Mouse (Mus musculus) intestine, postnatal 0 days (tissue): ENCODE results near the gene Olfr1449. TPM values are rescaled to one million over a fixed set of nuclear protein-coding genes. Genes with fewer than 3 reads are reported as not detected.
"Not testable (repeated sequence)": the region's sequence is repeated elsewhere in the genome, so short reads cannot be mapped to it uniquely, and the experiment has no call there.

Source experiments
- ATAC-seq: fragments of 200-750 bp; cut with Nextera tagmentation; 2 replicates; pipeline ENCODE4 v1.8.0; 2017; ENCODE audit warnings: mild to moderate bottlenecking, moderate TSS enrichment, moderate library complexity
- H3K27ac ChIP-seq: fragments of 300-500 bp; sonication (generic); 2 replicates; pipeline ENCODE4 v1.5.1; 2014; ENCODE audit warnings: mild to moderate bottlenecking, low read depth, low read length, moderate library complexity
- H3K27me3 ChIP-seq: fragments of 300-500 bp; sonication (generic); replicated peaks from 2 replicates; pipeline ENCODE4 v1.6.1; 2014; ENCODE audit warnings: low read length, mixed read lengths; ENCODE audit not compliant: control insufficient read depth, insufficient read depth
- H3K36me3 ChIP-seq: fragments of 300-500 bp; sonication (generic); 2 replicates; pipeline ENCODE4 v1.6.1; 2014; ENCODE audit warnings: mild to moderate bottlenecking, moderate library complexity; ENCODE audit not compliant: control insufficient read depth, insufficient read depth
- H3K4me1 ChIP-seq: fragments of 300-500 bp; sonication (generic); replicated peaks from 2 replicates; pipeline ENCODE4 v1.6.1; 2014; ENCODE audit warnings: antibody characterized with exemption, low read length, mixed read lengths; ENCODE audit not compliant: control insufficient read depth, insufficient read depth
- H3K4me2 ChIP-seq: fragments of 300-500 bp; sonication (generic); replicated peaks from 2 replicates; pipeline ENCODE4 v1.6.1; 2014; ENCODE audit warnings: low read depth, mild to moderate bottlenecking, moderate library complexity
- H3K4me3 ChIP-seq: fragments of 300-500 bp; sonication (generic); 2 replicates; pipeline ENCODE4 v1.5.1; 2014; ENCODE audit warnings: low read depth, low read length
- H3K9ac ChIP-seq: fragments of 300-500 bp; sonication (generic); 2 replicates; pipeline ENCODE4 v1.6.1; 2014; ENCODE audit warnings: mild to moderate bottlenecking, low read depth, low read length
- H3K9me3 ChIP-seq: fragments of 300-500 bp; sonication (generic); 2 replicates; pipeline ENCODE4 v1.6.1; 2016; ENCODE audit warnings: mixed run types; ENCODE audit not compliant: control insufficient read depth
- CTCF ChIP-seq: sonication (generic); IDR thresholded peaks from 2 replicates; pipeline ENCODE4 v1.5.1; 2016; ENCODE audit warnings: low read depth, mild to moderate bottlenecking, control low read depth, antibody characterized with exemption, moderate library complexity
- WGBS: fragments of 180-500 bp; shearing (Covaris S2); extraction: QIAGEN DNeasy Blood & Tissue Kit; methylation state at CpG from one replicate; pipeline ENCODE4 v1.1.7; 2014; 5-methylcytosine and 5-hydroxymethylcytosine counted together
- polyA plus RNA-seq: library from polyadenylated mRNA; unstranded; fragments of >200 nt; fragmentation: Nextera tagmentation; extraction: Ambion mirVana; gene quantifications from 2 replicates; pipeline ENCODE4 v1.2.1, GENCODE M21; 2015

Gene Olfr1449
- not detected in 2 replicates for polyA plus RNA-seq

DNA sequence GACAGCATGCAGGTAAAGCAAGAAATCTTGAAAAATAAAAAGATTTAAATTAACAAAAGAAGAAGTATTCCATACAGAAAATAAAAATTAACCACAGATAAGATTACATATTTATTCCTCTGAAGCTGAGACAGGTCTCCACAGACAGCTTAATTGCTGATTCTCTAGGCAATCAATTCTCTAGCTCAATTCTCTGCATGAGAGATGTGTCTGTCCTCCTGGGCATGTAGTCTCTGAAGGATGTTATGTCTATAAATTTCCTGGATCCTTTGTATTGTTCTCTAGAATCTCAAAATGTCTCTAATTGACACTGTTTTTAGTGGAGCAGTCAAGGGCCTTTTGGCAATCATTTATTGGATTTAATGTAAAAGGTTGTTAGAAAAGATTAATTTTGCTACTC is at the start of gene Olfr1449:
Olfr1449 (plus strand) TSS at position 301 of the 400 bp plus-strand sequence.
- H3K36me3 ChIP-seq = no peaks in the 10 kb centered on the region
- no peak within 1 kb of the TSS for H3K9ac ChIP-seq
- no peak within 1 kb of the TSS for H3K4me2 ChIP-seq
- no peak for ATAC-seq
- H3K4me3 ChIP-seq = no peak within 1 kb of the TSS
- no peak for TF ChIP-seq CTCF
- H3K4me1 ChIP-seq = no peaks in the 10 kb centered on the region
- no peaks in the 10 kb centered on the region for H3K9me3 ChIP-seq
- H3K27ac ChIP-seq = no peak within 1 kb of the TSS
- H3K27me3 ChIP-seq = no peaks in the 10 kb centered on the region

DNA sequence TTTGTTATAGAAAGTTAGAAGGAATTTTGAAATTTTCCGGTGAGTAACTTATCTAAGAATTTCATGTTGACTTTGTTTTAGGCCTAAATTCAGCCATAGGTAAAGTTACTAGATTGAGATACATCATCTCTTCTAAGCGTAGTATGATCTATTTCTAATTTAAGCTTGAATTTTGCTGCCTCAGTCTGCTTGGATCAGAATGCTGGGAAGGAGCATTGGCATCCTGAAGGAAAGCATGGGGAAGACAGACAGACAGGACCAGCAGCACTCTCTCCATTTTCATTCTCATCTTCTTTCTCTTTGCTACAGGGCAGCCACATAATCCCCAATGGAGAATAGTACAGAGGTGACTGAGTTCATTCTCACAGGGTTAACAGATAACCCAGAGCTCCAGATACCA is 47.1 kb upstream of the Olfr1449 start, which contains the start of gene Olfr1445:
Olfr1445 (plus strand) TSS at position 301 of the 400 bp plus-strand sequence.
- no peak within 1 kb of the TSS for H3K9ac ChIP-seq
- H3K27ac ChIP-seq = no peak within 1 kb of the TSS
- no peaks in the 10 kb centered on the region for H3K4me1 ChIP-seq
- no peak within 1 kb of the TSS for H3K4me2 ChIP-seq
- no peaks in the 10 kb centered on the region for H3K9me3 ChIP-seq
- no peaks in the 10 kb centered on the region for H3K36me3 ChIP-seq
- no peak for TF ChIP-seq CTCF
- 89% methylated on average over 2 of the region's 2 CpGs for WGBS
- no peaks in the 10 kb centered on the region for H3K27me3 ChIP-seq
- H3K4me3 ChIP-seq = no peak within 1 kb of the TSS
- ATAC-seq = no peak

DNA sequence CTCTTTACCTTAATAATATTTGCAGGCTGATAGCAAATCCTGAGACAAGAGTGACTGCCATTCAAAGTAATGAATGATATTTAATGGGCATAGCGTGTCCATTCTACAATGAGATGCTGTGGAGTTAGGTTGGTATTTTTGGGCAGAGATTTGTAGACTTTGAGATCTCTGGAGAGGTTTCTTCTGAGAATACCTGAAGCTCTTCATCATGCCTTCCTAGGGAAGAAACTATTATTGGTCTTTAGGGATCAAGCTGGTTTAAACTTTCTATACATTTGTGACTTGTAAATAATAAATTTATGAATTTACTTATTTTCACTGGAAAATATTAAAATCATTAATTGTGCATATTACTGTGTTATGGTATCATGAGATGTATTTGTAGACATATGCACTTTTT is 37.2 kb upstream of the Olfr1449 start, which contains the start of gene Olfr1446:
Olfr1446 (minus strand) TSS at position 101 of the 400 bp plus-strand sequence.
- Histone ChIP-seq H3K36me3 (no peaks in the 10 kb centered on the region), H3K4me1 (no peaks in the 10 kb centered on the region), H3K9ac (no peak within 1 kb of the TSS), H3K4me2 (no peak within 1 kb of the TSS), H3K27me3 (no peaks in the 10 kb centered on the region), H3K27ac (no peak within 1 kb of the TSS), H3K9me3 (no peaks in the 10 kb centered on the region), H3K4me3 (no peak within 1 kb of the TSS)
- TF ChIP-seq CTCF = no peak
- WGBS = 79% methylated on average over 1 of the region's 1 CpGs
- no peak for ATAC-seq

DNA sequence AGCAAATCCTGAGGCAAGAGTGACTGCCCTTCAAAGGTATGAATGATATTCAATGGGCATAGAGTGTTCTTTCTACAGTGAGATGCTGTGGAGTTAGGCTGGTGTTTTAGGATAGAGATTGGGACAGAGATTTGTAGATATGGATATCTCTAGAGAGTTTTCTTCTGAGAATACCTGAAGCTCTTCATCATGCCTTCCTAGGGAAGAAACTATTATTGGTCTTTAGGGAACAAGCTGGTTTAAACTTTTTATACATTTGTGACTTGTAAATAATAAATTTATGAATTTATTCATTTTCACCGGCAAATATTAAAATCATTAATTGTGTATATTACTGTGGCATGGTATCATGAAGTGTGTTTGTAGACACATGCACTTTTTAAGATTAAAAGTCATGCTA is 27.0 kb upstream of the Olfr1449 start, which contains the start of gene Olfr1447:
Olfr1447 (minus strand) TSS at position 101 of the 400 bp plus-strand sequence.
- WGBS = 92% methylated on average over 1 of the region's 1 CpGs
- no peaks in the 10 kb centered on the region for H3K27me3 ChIP-seq
- no peak within 1 kb of the TSS for H3K4me2 ChIP-seq
- H3K36me3 ChIP-seq = no peaks in the 10 kb centered on the region
- H3K9ac ChIP-seq = no peak within 1 kb of the TSS
- TF ChIP-seq CTCF = no peak
- ATAC-seq = no peak
- H3K4me1 ChIP-seq = no peaks in the 10 kb centered on the region
- no peak within 1 kb of the TSS for H3K4me3 ChIP-seq
- no peak within 1 kb of the TSS for H3K27ac ChIP-seq
- H3K9me3 ChIP-seq = no peaks in the 10 kb centered on the region

DNA sequence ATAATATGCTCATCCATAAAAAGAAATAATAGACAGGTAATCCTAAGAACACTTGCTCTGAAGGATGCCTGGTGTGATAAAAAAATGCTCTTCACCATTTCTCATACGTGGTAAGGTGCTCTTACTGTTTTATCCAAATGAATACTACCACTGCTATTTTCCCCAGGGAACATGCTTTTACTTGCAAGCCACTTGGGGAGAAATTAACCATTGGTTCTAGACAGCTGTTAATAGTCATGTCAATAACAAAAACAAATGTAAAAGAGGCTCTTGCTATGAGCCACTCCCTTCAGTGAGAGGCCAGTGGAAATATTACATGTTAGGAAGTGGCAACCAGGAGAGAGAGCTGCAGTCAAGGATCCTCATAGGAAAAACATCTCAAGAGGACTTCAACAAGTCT is 6.3 kb upstream of the Olfr1449 start, which contains the start of gene Olfr1448:
Olfr1448 (minus strand) TSS at position 101 of the 400 bp plus-strand sequence.
- no peak within 1 kb of the TSS for H3K4me2 ChIP-seq
- H3K27me3 ChIP-seq = no peaks in the 10 kb centered on the region
- no peak for ATAC-seq
- no peak within 1 kb of the TSS for H3K27ac ChIP-seq
- TF ChIP-seq CTCF = no peak
- H3K4me3 ChIP-seq = no peak within 1 kb of the TSS
- no peak within 1 kb of the TSS for H3K9ac ChIP-seq
- H3K36me3 ChIP-seq = no peaks in the 10 kb centered on the region
- no peaks in the 10 kb centered on the region for H3K9me3 ChIP-seq
- 64% methylated on average over 1 of the region's 1 CpGs for WGBS
- H3K4me1 ChIP-seq = no peaks in the 10 kb centered on the region

DNA sequence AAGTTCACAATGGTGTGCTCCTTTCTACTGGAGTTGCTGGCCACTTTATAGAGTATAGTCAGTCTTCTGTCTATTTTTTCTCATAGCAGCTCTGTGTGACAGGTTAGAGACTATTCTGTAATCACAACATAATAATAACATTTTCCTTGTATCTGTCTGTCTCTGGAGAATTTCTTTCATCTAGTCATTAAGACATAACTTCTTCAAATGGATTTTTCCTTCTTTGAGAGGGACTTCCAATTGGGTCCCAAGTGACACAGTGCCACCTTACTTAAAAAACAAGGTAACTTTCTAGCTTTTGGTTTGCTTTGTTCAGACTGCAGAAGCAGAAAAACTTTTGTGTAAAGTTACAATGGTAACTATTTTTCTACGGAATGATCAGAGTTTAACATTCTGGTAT is 19.3 kb downstream of the Olfr1449 start, which contains the start of gene Olfr1450:
Olfr1450 (plus strand) TSS at position 301 of the 400 bp plus-strand sequence.
- Histone ChIP-seq H3K36me3 (no peaks in the 10 kb centered on the region), H3K9ac (no peak within 1 kb of the TSS), H3K4me3 (no peak within 1 kb of the TSS), H3K27me3 (no peaks in the 10 kb centered on the region), H3K9me3 (0 out of 2 replicates have a peak, but pooled peaks cover 5% of the 10 kb centered on the region), H3K4me2 (no peak within 1 kb of the TSS), H3K27ac (no peak within 1 kb of the TSS), H3K4me1 (no peaks in the 10 kb centered on the region)
- WGBS = 90% methylated on average over 1 of the region's 1 CpGs
- ATAC-seq = no peak
- no peak for TF ChIP-seq CTCF

DNA sequence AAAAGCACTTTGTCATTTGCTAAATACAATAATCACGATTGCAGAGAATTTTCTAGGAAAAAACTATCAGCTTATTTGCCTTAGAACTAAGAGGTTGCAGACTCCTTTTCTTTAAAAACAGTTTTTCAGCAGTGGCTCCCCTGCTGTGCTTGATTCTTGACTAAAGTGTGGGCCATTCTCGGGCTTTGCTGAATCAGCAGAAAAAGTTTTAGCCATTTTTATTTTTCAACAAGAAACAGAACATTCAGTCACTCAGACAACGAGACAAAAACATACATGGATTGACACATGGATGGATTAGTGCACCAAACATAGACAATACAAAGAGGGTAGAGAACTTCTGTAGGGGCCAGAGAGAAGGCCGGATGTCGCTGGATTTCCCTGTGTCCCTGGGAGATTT is 39.4 kb downstream of the Olfr1449 start:
- not testable (repeated sequence) for H3K4me2 ChIP-seq, H3K27me3 ChIP-seq, H3K4me3 ChIP-seq, H3K9me3 ChIP-seq, H3K36me3 ChIP-seq, H3K4me1 ChIP-seq, ATAC-seq, H3K27ac ChIP-seq, H3K9ac ChIP-seq
- 82% methylated on average over 5 of the region's 5 CpGs for WGBS

Other genes starting within 250 kb of the Olfr1449 start
- 0.55 and 0.59 TPM in 2 replicates for gene Keg1, start 235.1 kb upstream of the Olfr1449 start, polyA plus RNA-seq
- gene Cntf, start 165.2 kb upstream of the Olfr1449 start, polyA plus RNA-seq = 0.93 and 1.1 TPM in 2 replicates
- gene Zfp91, start 134.7 kb upstream of the Olfr1449 start, polyA plus RNA-seq = 13.6 and 15.1 TPM in 2 replicates
- 1.7 and 1.9 TPM in 2 replicates for gene Lpxn, start 134.6 kb upstream of the Olfr1449 start, polyA plus RNA-seq
- gene Gm5244, start 84.2 kb upstream of the Olfr1449 start, polyA plus RNA-seq = not detected in 2 replicates
- gene Olfr1444, start 73.6 kb upstream of the Olfr1449 start, polyA plus RNA-seq = not detected in 2 replicates
- gene Olfr1445, start 47.0 kb upstream of the Olfr1449 start, polyA plus RNA-seq = not detected in 2 replicates
- not detected in 2 replicates for gene Olfr1446, start 37.3 kb upstream of the Olfr1449 start, polyA plus RNA-seq
- gene Olfr1447, start 27.1 kb upstream of the Olfr1449 start, polyA plus RNA-seq = not detected in 2 replicates
- not detected in 2 replicates for gene Olfr1448, start 6.4 kb upstream of the Olfr1449 start, polyA plus RNA-seq
- gene Olfr1450, start 19.4 kb downstream of the Olfr1449 start, polyA plus RNA-seq = not detected in 2 replicates
- not detected in 2 replicates for gene Olfr1451, start 64.2 kb downstream of the Olfr1449 start, polyA plus RNA-seq
- not detected in 2 replicates for gene Olfr1453, start 97.5 kb downstream of the Olfr1449 start, polyA plus RNA-seq
- gene Olfr1454, start 129.8 kb downstream of the Olfr1449 start, polyA plus RNA-seq = not detected in 2 replicates
- not detected in 2 replicates for gene Olfr1457, start 167.1 kb downstream of the Olfr1449 start, polyA plus RNA-seq
- not detected in 2 replicates for gene Olfr1458, start 175.9 kb downstream of the Olfr1449 start, polyA plus RNA-seq
- not detected in 2 replicates for gene Olfr1459, start 218.7 kb downstream of the Olfr1449 start, polyA plus RNA-seq
- not detected in 2 replicates for gene Olfr1461, start 232.2 kb downstream of the Olfr1449 start, polyA plus RNA-seq